Mouse (Mus musculus) ES-E14 (cell line): ENCODE data around the gene Cubn.

Source experiments
- CHD2 ChIP-seq: IDR thresholded peaks from 2 replicates; pipeline ENCODE4 v1.6.1; 2014; ENCODE audit warnings: mild to moderate bottlenecking, low read depth, low read length, inconsistent platforms
- HCFC1 ChIP-seq: IDR thresholded peaks from 2 replicates; pipeline ENCODE4 v1.6.1; 2012; ENCODE audit warnings: low read length, inconsistent platforms, borderline replicate concordance; ENCODE audit not compliant: insufficient read depth
- MAFK ChIP-seq: IDR thresholded peaks from 2 replicates; pipeline ENCODE4 v1.6.1; 2014; ENCODE audit warnings: mild to moderate bottlenecking, low read depth, low read length, inconsistent platforms; ENCODE audit not compliant: insufficient read depth
- ZC3H11A ChIP-seq: IDR thresholded peaks from 2 replicates; pipeline ENCODE4 v1.6.1; 2012; ENCODE audit warnings: low read depth, mild to moderate bottlenecking, inconsistent platforms, low read length, borderline replicate concordance

GRCm38 (mm10) chr2:13416765-13417524 lies 74.7 kb downstream of the Cubn start:
- TF ChIP-seq HCFC1 (no peak), ZC3H11A (no peak), CHD2 (no peak), MAFK (no peak)
